Comparison of ENCODE assay signal across 8 mouse cellular contexts in genomic region chr9:107578587-107578986, GRCm38 (mm10). TPM values are rescaled to one million over a fixed set of nuclear protein-coding genes. Genes with fewer than 3 reads are reported as not detected.
DNase-seq lines count a peak whose midpoint lies in the region; ATAC-seq and TF ChIP-seq lines count a peak whose summit lies in the region.

TSS of gene Naa80 (plus strand) at chr9:107578887.

- H3K4me1 ChIP-seq in hindbrain, postnatal 0 days (ENCODE audit: insufficient read depth, low read length) = peaks cover 9% of the 10 kb centered on the region; the same call in 1 of the 2 replicates
- H3K4me1 ChIP-seq in midbrain, embryonic 14.5 days (ENCODE audit: control insufficient read depth, insufficient read depth, low read length) = peaks cover 20% of the 10 kb centered on the region

- 77% methylated on average over 3 of the region's 3 CpGs for WGBS in hindbrain, postnatal 0 days
- 75% methylated on average over 3 of the region's 3 CpGs for WGBS in midbrain, embryonic 14.5 days

- H3K27me3 ChIP-seq in hindbrain, postnatal 0 days (ENCODE audit: insufficient read depth, low read length) = no peaks in the 10 kb centered on the region
- H3K27me3 ChIP-seq in midbrain, embryonic 14.5 days (ENCODE audit: control insufficient read depth, insufficient read depth, low read length) = no peaks in the 10 kb centered on the region

- H3K27ac ChIP-seq in gastrocnemius, adult 2 months = peak within 1 kb of the TSS; percentile 97
- peak within 1 kb of the TSS; percentile 88 for H3K27ac ChIP-seq in hindbrain, postnatal 0 days
- no peak within 1 kb of the TSS for H3K27ac ChIP-seq in midbrain, embryonic 14.5 days (replicated peaks; ENCODE audit: low read depth, low read length)

- ATAC-seq in hindbrain, postnatal 0 days = no peak
- no peak for ATAC-seq in midbrain, embryonic 14.5 days (ENCODE audit: low FRiP score, low TSS enrichment)

- H3K36me3 ChIP-seq in hindbrain, postnatal 0 days (ENCODE audit: insufficient read depth, low read length) = peaks cover 11% of the 10 kb centered on the region; the same call in 1 of the 2 replicates
- peaks cover 15% of the 10 kb centered on the region for H3K36me3 ChIP-seq in midbrain, embryonic 14.5 days (ENCODE audit: control insufficient read depth, insufficient read depth, low read length)

- intact Hi-C loops in gastrocnemius, adult 2 months (cut with DNase I) = no loop called here

- H3K9ac ChIP-seq in hindbrain, postnatal 0 days (replicated peaks; ENCODE audit: low read length) = no peak within 1 kb of the TSS
- H3K9ac ChIP-seq in midbrain, embryonic 14.5 days (replicated peaks; ENCODE audit: low read length) = no peak within 1 kb of the TSS

- peak within 1 kb of the TSS; percentile 82 for H3K4me3 ChIP-seq in gastrocnemius, adult 2 months
- H3K4me3 ChIP-seq in hindbrain, postnatal 0 days (ENCODE audit: low read length) = no peak within 1 kb of the TSS
- no peak within 1 kb of the TSS for H3K4me3 ChIP-seq in midbrain, embryonic 14.5 days (replicated peaks; ENCODE audit: low read depth, low read length)

- TF ChIP-seq CTCF in gastrocnemius, adult 2 months (IDR thresholded peaks at IDR 0.05) = no peak
- no peak for TF ChIP-seq CTCF in hindbrain, postnatal 0 days (IDR thresholded peaks at IDR 0.05; ENCODE audit: low read depth)

- no peak within 1 kb of the TSS for H3K4me2 ChIP-seq in hindbrain, postnatal 0 days (ENCODE audit: low read depth, low read length)
- no peak within 1 kb of the TSS; the same call in 1 of the 2 replicates for H3K4me2 ChIP-seq in midbrain, embryonic 14.5 days (ENCODE audit: low read length)

- no peak for DNase-seq in layer of hippocampus, adult 8-10 months (ENCODE audit: low spot score in 2 of 2)
- no peak for DNase-seq in layer of hippocampus, postnatal 14 days (ENCODE audit: low spot score in 2 of 2)
- DNase-seq in adrenal gland, postnatal 14 days = no peak
- no peak for DNase-seq in gastrocnemius, adult 2 months
- no peak for DNase-seq in hindbrain, postnatal 0 days (ENCODE audit: low spot score)
- no peak for DNase-seq in midbrain, embryonic 14.5 days
- DNase-seq in right cerebral cortex, postnatal 10 days (ENCODE audit: low spot score in 2 of 2) = no peak
- no peak for DNase-seq in cerebellum, adult 9-11 months

- H3K9me3 ChIP-seq in hindbrain, postnatal 0 days (ENCODE audit: low read length) = no peaks in the 10 kb centered on the region
- H3K9me3 ChIP-seq in midbrain, embryonic 14.5 days (ENCODE audit: control insufficient read depth, low read length) = no peaks in the 10 kb centered on the region

RNA-seq across cellular contexts. Expression of gene Naa80, which starts in this region (rescaled TPM):
- 10 to 100 TPM; 11.8 to 18.4 (median 15.4) TPM for total RNA-seq in layer of hippocampus, adult 8-10 months (2022)
- total RNA-seq in layer of hippocampus, postnatal 14 days (2021) = 10 to 100 TPM in 1 of 2 experiments, 1 to 10 TPM in 1; 9.5 to 10.0 TPM
- total RNA-seq in adrenal gland, postnatal 14 days (2021) = 19.6 and 21.0 TPM in 2 replicates
- 10 to 100 TPM; 11.8 to 14.7 TPM for total RNA-seq in gastrocnemius, adult 2 months (2021)
- total RNA-seq in hindbrain, postnatal 0 days (2014; rRNA removed) = 29.9 and 32.8 TPM in 2 replicates
- 17.8 and 19.4 TPM in 2 replicates for polyA plus RNA-seq in hindbrain, postnatal 0 days (2015; fragmentation: Nextera tagmentation; extraction: Ambion mirVana)
- 14.1 and 18.2 TPM in 2 replicates for polyA plus RNA-seq in midbrain, embryonic 14.5 days (2014; fragmentation: Nextera tagmentation; extraction: Ambion mirVana)
